Mouse (Mus musculus) layer of hippocampus, postnatal 36 days (tissue): Measurements from ENCODE around the gene Gm49486. TPM values are rescaled to one million over a fixed set of nuclear protein-coding genes. Genes with fewer than 3 reads are reported as not detected.

Experiments used
- total RNA-seq, 2 experiments: library from RNA; stranded (reverse); gene quantifications; 2 replicates each; pipeline ENCODE4 v1.2.3; 2021

The Gm49486 gene
- total RNA-seq, 2 experiments from 2014 or later = 0.50 to 0.99 TPM

Other genes with a start within 250 kb of the Gm49486 start
- 10 to 100 TPM; 88.9 to 89.5 TPM for gene H1f0, start 200.9 kb upstream of the Gm49486 start, total RNA-seq
- not detected for gene Galr3, start 187.5 kb upstream of the Gm49486 start, total RNA-seq
- 10 to 100 TPM; 17.6 to 20.7 TPM for gene Ankrd54, start 166.5 kb upstream of the Gm49486 start, total RNA-seq
- 10 to 100 TPM; 69.4 to 74.8 TPM for gene Eif3l, start 154.2 kb upstream of the Gm49486 start, total RNA-seq
- 10 to 100 TPM; 33.1 to 34.5 TPM for gene Micall1, start 120.5 kb upstream of the Gm49486 start, total RNA-seq
- gene Polr2f, start 88.4 kb upstream of the Gm49486 start, total RNA-seq = 100 to 1,000 TPM in 1 of 2 experiments, 10 to 100 TPM in 1; 98.9 to 101 TPM
- 1 to 10 TPM; 8.9 to 9.3 TPM for gene 1700088E04Rik, start 88.1 kb upstream of the Gm49486 start, total RNA-seq
- 10 to 100 TPM; 28.9 to 31.6 TPM for gene Sox10, start 64.2 kb upstream of the Gm49486 start, total RNA-seq
- 10 to 100 TPM; 43.9 to 48.3 TPM for gene Pick1, start 218 bp upstream of the Gm49486 start, total RNA-seq
- under 1 TPM in 1 of 2 experiments, not detected in 1; 0.30 TPM for gene Slc16a8, start 25.4 kb downstream of the Gm49486 start, total RNA-seq
- 1 to 10 TPM; 1.8 to 2.6 TPM for gene Baiap2l2, start 56.1 kb downstream of the Gm49486 start, total RNA-seq
- gene Pla2g6, start 99.0 kb downstream of the Gm49486 start, total RNA-seq = 10 to 100 TPM; 22.3 to 23.1 TPM
- 1 to 10 TPM; 1.4 to 2.3 TPM for gene Maff, start 117.2 kb downstream of the Gm49486 start, total RNA-seq
- 10 to 100 TPM; 50.5 to 51.0 TPM for gene Tmem184b, start 174.2 kb downstream of the Gm49486 start, total RNA-seq
- gene Csnk1e, start 226.2 kb downstream of the Gm49486 start, total RNA-seq = 100 to 1,000 TPM; 111 to 120 TPM